Mouse (Mus musculus): Measurements from ENCODE around the gene Mrpl32. TPM values are rescaled to one million over a fixed set of nuclear protein-coding genes. Genes with fewer than 3 reads are reported as not detected.

The Mrpl32 gene
- polyA plus RNA-seq, 1 experiment from 2014 or later = 121 TPM

DNA sequence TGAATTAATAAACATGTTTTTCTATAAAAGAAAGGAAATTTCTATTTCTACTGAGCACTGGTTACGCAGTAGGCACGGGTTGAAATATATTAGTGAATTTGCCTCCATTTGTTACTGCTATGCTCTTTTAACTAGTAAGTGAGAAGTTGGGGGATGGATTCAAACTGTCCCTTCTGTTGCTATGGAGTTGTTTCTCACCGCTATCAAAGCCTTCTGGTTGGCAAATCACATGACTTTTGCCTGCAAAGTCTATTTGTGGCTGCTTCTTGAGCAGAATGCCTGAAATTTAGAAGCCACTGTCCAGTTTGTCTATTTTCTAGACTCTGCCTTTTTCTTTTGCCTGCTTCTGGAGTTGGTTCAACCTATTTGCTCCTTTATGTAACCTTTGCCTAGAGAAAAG, 32.6 kb downstream of the Mrpl32 start:
- 70% methylated on average over 3 of the region's 3 CpGs for WGBS
- no peak overlapping the region for H3K4me2 ChIP-seq (ENCODE audit: low read depth, low read length)
- no peaks in the 10 kb centered on the region for H3K9me3 ChIP-seq (ENCODE audit: control insufficient read depth, low read length)
- H3K36me3 ChIP-seq (ENCODE audit: control insufficient read depth, insufficient read depth, low read length) = no peaks in the 10 kb centered on the region
- H3K27ac ChIP-seq (ENCODE audit: low read length) = no peak overlapping the region
- H3K27me3 ChIP-seq (replicated peaks; ENCODE audit: control insufficient read depth, insufficient read depth, low read length) = no peaks in the 10 kb centered on the region
- H3K9ac ChIP-seq (ENCODE audit: low read depth, low read length) = no peak overlapping the region
- ATAC-seq = no peak
- no peak overlapping the region for H3K4me3 ChIP-seq (ENCODE audit: low read length)
- no peaks in the 10 kb centered on the region for H3K4me1 ChIP-seq (ENCODE audit: control insufficient read depth, insufficient read depth, low read length)

DNA sequence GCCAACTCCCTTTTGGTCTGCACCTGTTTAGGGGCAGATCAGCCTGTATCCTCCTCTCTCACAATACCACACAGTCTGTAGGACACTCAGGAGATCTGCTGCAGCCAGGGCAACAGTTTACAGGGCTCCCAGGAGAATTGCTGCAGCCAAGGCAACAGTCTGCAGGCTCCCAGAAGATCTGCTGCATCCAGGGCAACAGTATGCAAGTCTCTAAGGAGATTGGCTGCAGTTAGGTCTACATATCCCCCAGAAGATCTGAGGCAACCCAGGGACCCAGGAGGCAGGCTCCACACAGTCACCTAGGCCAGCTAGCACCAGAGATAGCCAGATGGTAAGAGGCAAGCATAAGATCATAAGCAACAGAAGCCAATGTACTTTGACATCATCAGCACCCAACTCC, 38.8 kb downstream of the Mrpl32 start:
- H3K9me3 ChIP-seq (ENCODE audit: control insufficient read depth, low read length) = no peaks in the 10 kb centered on the region
- no peak overlapping the region for H3K4me2 ChIP-seq (ENCODE audit: low read depth, low read length)
- H3K27ac ChIP-seq (ENCODE audit: low read length) = no peak overlapping the region
- no peak for ATAC-seq
- no peak overlapping the region for H3K4me3 ChIP-seq (ENCODE audit: low read length)
- H3K9ac ChIP-seq (ENCODE audit: low read depth, low read length) = no peak overlapping the region
- no peaks in the 10 kb centered on the region for H3K36me3 ChIP-seq (ENCODE audit: control insufficient read depth, insufficient read depth, low read length)
- H3K4me1 ChIP-seq (ENCODE audit: control insufficient read depth, insufficient read depth, low read length) = no peaks in the 10 kb centered on the region
- no peaks in the 10 kb centered on the region for H3K27me3 ChIP-seq (replicated peaks; ENCODE audit: control insufficient read depth, insufficient read depth, low read length)

DNA sequence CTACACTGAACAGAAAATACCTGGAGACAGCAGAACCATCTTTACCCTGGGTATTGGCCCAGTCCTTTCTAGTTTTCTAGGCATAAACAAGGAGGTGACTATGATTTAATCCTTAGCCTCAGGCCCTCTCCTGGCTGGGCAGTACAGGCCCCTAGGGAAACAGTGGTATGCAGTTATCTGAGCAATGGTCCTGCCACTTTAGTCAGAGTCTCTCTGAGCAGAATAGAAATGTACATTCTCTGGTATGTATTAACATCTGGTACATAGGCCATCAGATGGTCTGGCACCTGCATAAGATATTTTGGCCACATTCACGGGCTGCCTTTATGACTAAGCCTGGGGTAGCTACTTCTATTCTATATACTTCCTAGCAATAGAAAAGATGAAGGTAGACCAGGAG, 51.6 kb downstream of the Mrpl32 start:
- 76% methylated on average over 1 of the region's 1 CpGs for WGBS
- no peak overlapping the region for H3K27ac ChIP-seq (ENCODE audit: low read length)
- no peaks in the 10 kb centered on the region for H3K36me3 ChIP-seq (ENCODE audit: control insufficient read depth, insufficient read depth, low read length)
- no peak overlapping the region for H3K4me2 ChIP-seq (ENCODE audit: low read depth, low read length)
- no peak overlapping the region for H3K4me3 ChIP-seq (ENCODE audit: low read length)
- H3K9ac ChIP-seq (ENCODE audit: low read depth, low read length) = no peak overlapping the region
- no peaks in the 10 kb centered on the region for H3K27me3 ChIP-seq (replicated peaks; ENCODE audit: control insufficient read depth, insufficient read depth, low read length)
- ATAC-seq = no peak
- no peaks in the 10 kb centered on the region for H3K4me1 ChIP-seq (ENCODE audit: control insufficient read depth, insufficient read depth, low read length)
- no peaks in the 10 kb centered on the region for H3K9me3 ChIP-seq (ENCODE audit: control insufficient read depth, low read length)

Other genes starting within 250 kb of the Mrpl32 start
- gene Hecw1, start 89.9 kb downstream of the Mrpl32 start, polyA plus RNA-seq (2015; fragmentation: Nextera tagmentation; extraction: Ambion mirVana) = 0.55 and 0.70 TPM in 2 replicates
- gene Psma2, start 75 bp upstream of the Mrpl32 start, polyA plus RNA-seq (2015; fragmentation: Nextera tagmentation; extraction: Ambion mirVana) = 195 and 209 TPM in 2 replicates
- gene AW209491, start 17.0 kb upstream of the Mrpl32 start, polyA plus RNA-seq (2015; fragmentation: Nextera tagmentation; extraction: Ambion mirVana) = 23.0 and 25.6 TPM in 2 replicates